7 mouse cellular contexts compared by ENCODE assay signal in the genomic region with DNA sequence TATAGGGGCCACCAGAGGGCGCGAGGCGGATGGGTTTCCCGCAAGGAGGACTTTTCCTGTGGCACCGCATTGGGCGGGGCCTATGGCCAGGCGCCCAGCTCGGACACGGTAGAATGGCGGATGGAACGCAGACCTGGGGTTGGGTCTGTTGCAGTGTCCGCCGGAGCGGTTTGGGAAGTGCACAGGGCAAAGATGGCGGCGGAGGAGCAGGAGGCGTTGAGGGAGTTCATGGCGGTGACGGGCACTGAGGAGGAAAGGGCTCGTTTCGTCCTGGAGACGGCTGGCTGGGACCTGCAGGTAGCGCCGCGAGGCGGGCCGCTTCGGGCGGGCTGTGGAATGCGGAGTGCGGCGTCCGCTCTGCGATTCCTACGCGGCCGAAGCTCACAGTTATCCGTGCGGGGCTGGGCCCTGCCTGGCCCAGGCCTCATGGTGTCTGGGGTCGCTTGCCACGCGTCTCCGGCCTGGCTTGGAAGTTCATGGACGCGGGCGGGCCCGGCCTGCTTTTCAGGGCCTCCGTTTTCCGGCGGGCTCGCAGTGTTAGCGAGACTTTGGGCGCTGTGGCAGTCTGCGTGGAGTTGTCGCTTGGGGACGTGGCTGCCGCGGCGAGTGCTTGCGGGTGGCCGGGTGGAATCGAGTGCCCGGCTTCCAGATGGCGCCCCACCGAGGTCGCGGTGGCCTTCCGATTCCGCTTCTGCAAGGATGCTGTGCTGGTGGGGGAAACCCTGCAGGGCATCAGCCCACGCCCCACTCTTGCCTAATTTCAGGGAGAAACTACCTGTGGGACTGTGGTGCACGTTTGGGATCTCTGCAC. TPM values are rescaled to one million over a fixed set of nuclear protein-coding genes. Genes with fewer than 3 reads are reported as not detected.
DNase-seq lines count a peak whose midpoint lies in the region; ATAC-seq lines count a peak whose summit lies in the region.
"Not testable (repeated sequence)": the region's sequence is repeated elsewhere in the genome, so short reads cannot be mapped to it uniquely, and the experiment has no call there.

No protein-coding gene starts in this region.

- peak; percentile 98 for DNase-seq in adrenal gland, postnatal 25 days
- peak; percentile 100 for DNase-seq in heart, adult 11 months
- DNase-seq in kidney, adult 18-20 months = peak; percentile 100
- DNase-seq in limb, embryonic 11.5 days (ENCODE audit: low spot score) = peak; percentile 95
- DNase-seq in midbrain, embryonic 14.5 days = peak; percentile 97
- peak; percentile 94 to 98 for DNase-seq in spleen, adult 18-20 months

- H3K9ac ChIP-seq in embryonic facial prominence, embryonic 12.5 days = peak overlapping the region; percentile 86
- peak overlapping the region; percentile 91 for H3K9ac ChIP-seq in limb, embryonic 11.5 days (ENCODE audit: low read length)
- peak overlapping the region; percentile 78 for H3K9ac ChIP-seq in midbrain, embryonic 14.5 days (replicated peaks; ENCODE audit: low read length)

- 11% methylated on average over 71 of the region's 71 CpGs for WGBS in embryonic facial prominence, embryonic 12.5 days
- 10% methylated on average over 63 of the region's 71 CpGs for WGBS in limb, embryonic 11.5 days
- 15% methylated on average over 68 of the region's 71 CpGs for WGBS in midbrain, embryonic 14.5 days

- H3K4me1 ChIP-seq in embryonic facial prominence, embryonic 12.5 days; limb, embryonic 11.5 days (ENCODE audit: control insufficient read depth, insufficient read depth, low read length); midbrain, embryonic 14.5 days (ENCODE audit: control insufficient read depth, insufficient read depth, low read length): not testable (repeated sequence)

- H3K9me3 ChIP-seq in embryonic facial prominence, embryonic 12.5 days; limb, embryonic 11.5 days (ENCODE audit: control insufficient read depth, low read length); midbrain, embryonic 14.5 days (ENCODE audit: control insufficient read depth, low read length): not testable (repeated sequence)

- not testable (repeated sequence) for H3K36me3 ChIP-seq in embryonic facial prominence, embryonic 12.5 days; limb, embryonic 11.5 days (ENCODE audit: control insufficient read depth, insufficient read depth, low read length); midbrain, embryonic 14.5 days (ENCODE audit: control insufficient read depth, insufficient read depth, low read length)

- ATAC-seq in embryonic facial prominence, embryonic 12.5 days (ENCODE audit: insufficient number of reproducible peaks, insufficient read depth, low FRiP score, low TSS enrichment) = peak; percentile 100
- ATAC-seq in limb, embryonic 11.5 days (ENCODE audit: insufficient number of reproducible peaks, low FRiP score, low TSS enrichment, low read depth) = peak; percentile 100
- ATAC-seq in midbrain, embryonic 14.5 days (ENCODE audit: low FRiP score, low TSS enrichment) = peak; percentile 100

- H3K4me3 ChIP-seq in embryonic facial prominence, embryonic 12.5 days = peak overlapping the region; percentile 59
- H3K4me3 ChIP-seq in limb, embryonic 11.5 days (ENCODE audit: low read depth, low read length) = peak overlapping the region; percentile 59
- H3K4me3 ChIP-seq in midbrain, embryonic 14.5 days (replicated peaks; ENCODE audit: low read depth, low read length) = peak overlapping the region; percentile 52

- not testable (repeated sequence) for H3K27me3 ChIP-seq in embryonic facial prominence, embryonic 12.5 days; limb, embryonic 11.5 days (ENCODE audit: control insufficient read depth, insufficient read depth, low read length); midbrain, embryonic 14.5 days (ENCODE audit: control insufficient read depth, insufficient read depth, low read length)

- peak overlapping the region; percentile 90 for H3K27ac ChIP-seq in embryonic facial prominence, embryonic 12.5 days
- H3K27ac ChIP-seq in limb, embryonic 11.5 days (replicated peaks; ENCODE audit: low read depth, low read length) = peak overlapping the region; percentile 52; the same call in 1 of the 2 replicates
- H3K27ac ChIP-seq in midbrain, embryonic 14.5 days (replicated peaks; ENCODE audit: low read depth, low read length) = peak overlapping the region; percentile 85

- peak overlapping the region; percentile 48 for H3K4me2 ChIP-seq in embryonic facial prominence, embryonic 12.5 days (replicated peaks)
- H3K4me2 ChIP-seq in limb, embryonic 11.5 days (ENCODE audit: low read depth, severe bottlenecking) = peak overlapping the region; percentile 31; the same call in 1 of the 2 replicates
- H3K4me2 ChIP-seq in midbrain, embryonic 14.5 days (ENCODE audit: low read length) = peak overlapping the region; percentile 49

RNA-seq across cellular contexts. Expression of gene 4930467E23Rik, which starts 55.4 kb away (rescaled TPM):
- total RNA-seq in adrenal gland, postnatal 25 days (2021) = 0.67 TPM in 1 of 2 replicates, not detected in the other
- not detected in 2 replicates for polyA plus RNA-seq in embryonic facial prominence, embryonic 12.5 days (2016; fragmentation: Nextera tagmentation; extraction: Ambion mirVana)
- polyA plus RNA-seq in limb, embryonic 11.5 days (2014; fragmentation: Nextera tagmentation; extraction: Ambion mirVana) = 0.05 and 0.09 TPM in 2 replicates
- polyA plus RNA-seq in midbrain, embryonic 14.5 days (2014; fragmentation: Nextera tagmentation; extraction: Ambion mirVana) = 0.17 TPM in 1 of 2 replicates, not detected in the other

Comparison
In these comparisons a context has a peak if more than half of its experiments do, and no peak if none do; other contexts are left out.
1. Peak in every context shown above with its lines: DNase-seq, ATAC-seq, H3K4me3 ChIP-seq and H3K27ac ChIP-seq.